Mouse (Mus musculus): ENCODE measurements around the gene Sertad1. TPM values are rescaled to one million over a fixed set of nuclear protein-coding genes. Genes with fewer than 3 reads are reported as not detected.

Gene Sertad1
- polyA plus RNA-seq, 1 experiment from 2014 or later = 34.9 TPM

DNA sequence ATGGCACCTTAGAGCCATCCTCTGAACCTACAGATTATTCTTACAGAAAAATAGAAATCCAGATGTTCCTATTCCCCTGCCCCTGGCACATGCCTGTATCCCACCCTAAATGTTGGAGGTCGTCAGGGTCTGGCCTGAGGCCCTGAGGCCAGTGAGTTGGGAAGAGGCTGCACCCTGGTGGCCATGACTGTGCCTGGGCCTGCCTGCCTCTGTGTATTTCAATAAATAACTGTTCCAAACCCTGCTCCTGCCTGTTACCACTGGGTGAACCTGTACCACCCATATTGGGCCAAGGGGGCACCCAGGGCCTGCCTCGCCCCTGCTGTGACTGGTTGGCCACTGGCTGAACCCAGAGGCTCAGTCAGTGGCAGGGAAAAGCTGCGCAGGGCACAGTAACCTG lies 44.2 kb downstream of the Sertad1 start:
- Histone ChIP-seq H3K4me3 (no peak overlapping the region), H3K27ac (no peak overlapping the region), H3K4me2 (no peak overlapping the region), H3K27me3 (no peaks in the 10 kb centered on the region), H3K36me3 (peaks cover 20% of the 10 kb centered on the region), H3K9ac (no peak overlapping the region), H3K4me1 (replicated peaks) (peaks cover 4% of the 10 kb centered on the region), H3K9me3 (replicated peaks) (no peaks in the 10 kb centered on the region)
- 81% methylated on average over 3 of the region's 3 CpGs for WGBS
- no peak for ATAC-seq (replicated peaks; ENCODE audit: insufficient number of reproducible peaks, insufficient read depth, low FRiP score, low read depth)

GRCm38 (mm10) chr7:27531707-27532106 lies 45.0 kb downstream of the Sertad1 start:
- no peak overlapping the region for H3K4me2 ChIP-seq
- H3K9ac ChIP-seq = no peak overlapping the region
- peaks cover 25% of the 10 kb centered on the region for H3K36me3 ChIP-seq
- H3K27ac ChIP-seq = no peak overlapping the region
- no peak for ATAC-seq (replicated peaks; ENCODE audit: insufficient number of reproducible peaks, insufficient read depth, low FRiP score, low read depth)
- no peaks in the 10 kb centered on the region for H3K27me3 ChIP-seq
- 87% methylated on average over 10 of the region's 10 CpGs for WGBS
- H3K4me1 ChIP-seq (replicated peaks) = no peaks in the 10 kb centered on the region
- H3K9me3 ChIP-seq (replicated peaks) = no peaks in the 10 kb centered on the region
- no peak overlapping the region for H3K4me3 ChIP-seq

DNA sequence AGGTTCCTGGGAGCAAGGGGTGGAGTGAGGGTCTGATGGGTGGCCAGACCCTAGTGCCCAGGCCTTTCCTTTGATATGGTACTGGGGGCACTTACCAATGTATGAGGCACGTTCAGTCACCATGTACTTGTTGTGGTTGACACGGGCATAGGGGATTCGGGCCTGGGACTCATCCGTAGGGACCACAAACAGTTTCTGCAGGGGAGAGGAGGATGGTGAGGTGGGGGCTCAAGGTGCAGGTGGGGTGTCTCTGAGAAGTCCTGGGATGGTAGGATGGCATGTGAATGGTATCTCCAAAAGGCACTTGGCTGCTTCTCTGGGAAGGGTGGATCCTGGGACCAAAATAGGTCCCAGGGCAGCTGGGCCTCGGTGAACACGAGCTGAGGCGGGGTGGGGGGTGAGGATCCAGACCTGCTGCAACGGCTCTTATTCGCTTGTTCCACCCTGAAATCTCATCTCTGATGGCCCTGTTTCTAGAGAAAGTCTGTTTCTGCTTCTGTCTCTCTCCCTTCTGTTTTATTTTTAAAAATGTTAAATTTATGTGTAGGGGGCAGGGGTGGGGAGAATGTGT lies 45.9 kb downstream of the Sertad1 start:
- Histone ChIP-seq H3K27me3 (no peaks in the 10 kb centered on the region), H3K4me3 (no peak overlapping the region), H3K4me2 (no peak overlapping the region), H3K4me1 (replicated peaks) (no peaks in the 10 kb centered on the region), H3K9ac (no peak overlapping the region), H3K9me3 (replicated peaks) (no peaks in the 10 kb centered on the region), H3K27ac (no peak overlapping the region), H3K36me3 (peaks cover 32% of the 10 kb centered on the region)
- no peak for ATAC-seq (replicated peaks; ENCODE audit: insufficient number of reproducible peaks, insufficient read depth, low FRiP score, low read depth)
- WGBS = 78% methylated on average over 9 of the region's 9 CpGs

GRCm38 (mm10) chr7:27535386-27535785 lies 48.7 kb downstream of the Sertad1 start:
- no peak for ATAC-seq (replicated peaks; ENCODE audit: insufficient number of reproducible peaks, insufficient read depth, low FRiP score, low read depth)
- peaks cover 33% of the 10 kb centered on the region for H3K36me3 ChIP-seq
- 53% methylated on average over 2 of the region's 2 CpGs for WGBS

DNA sequence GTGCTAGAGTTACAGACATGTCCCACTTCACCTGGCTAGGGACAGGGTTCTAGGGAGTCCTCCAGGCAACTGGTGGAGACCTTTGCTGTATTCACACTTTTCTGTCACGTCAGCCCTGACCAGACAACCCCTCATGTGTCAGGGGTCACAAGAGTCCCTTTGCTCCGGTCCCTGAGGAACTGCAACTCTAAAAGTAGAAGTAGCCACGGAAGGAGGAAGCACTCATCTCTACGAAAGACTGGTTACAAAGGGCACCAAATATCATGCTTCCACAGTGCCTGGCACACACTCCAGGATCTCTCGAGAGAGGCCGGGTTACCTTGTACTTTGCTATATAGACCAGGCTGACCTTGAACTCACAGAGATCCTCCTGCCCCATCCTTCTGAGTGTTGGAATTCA lies 49.9 kb downstream of the Sertad1 start:
- H3K9ac ChIP-seq = no peak overlapping the region
- no peak overlapping the region for H3K4me3 ChIP-seq
- no peaks in the 10 kb centered on the region for H3K9me3 ChIP-seq (replicated peaks)
- no peak for ATAC-seq (replicated peaks; ENCODE audit: insufficient number of reproducible peaks, insufficient read depth, low FRiP score, low read depth)
- H3K4me1 ChIP-seq (replicated peaks) = no peaks in the 10 kb centered on the region
- WGBS = 85% methylated on average over 6 of the region's 6 CpGs
- H3K36me3 ChIP-seq = peaks cover 33% of the 10 kb centered on the region
- no peak overlapping the region for H3K27ac ChIP-seq
- H3K27me3 ChIP-seq = no peaks in the 10 kb centered on the region
- no peak overlapping the region for H3K4me2 ChIP-seq

More at GRCm38 (mm10) chr7:27535386-27535785, 48.7 kb downstream of the Sertad1 start:
- no peak overlapping the region for H3K9ac ChIP-seq
- no peak overlapping the region for H3K27ac ChIP-seq
- H3K4me1 ChIP-seq (replicated peaks) = no peaks in the 10 kb centered on the region
- no peaks in the 10 kb centered on the region for H3K27me3 ChIP-seq
- H3K9me3 ChIP-seq (replicated peaks) = no peaks in the 10 kb centered on the region
- no peak overlapping the region for H3K4me2 ChIP-seq
- no peak overlapping the region for H3K4me3 ChIP-seq

- WGBS = 92% methylated on average over 8 of the region's 8 CpGs
- no peak for ATAC-seq (replicated peaks; ENCODE audit: insufficient number of reproducible peaks, insufficient read depth, low FRiP score, low read depth)
- Histone ChIP-seq H3K9ac (no peak overlapping the region), H3K4me3 (no peak overlapping the region), H3K36me3 (peaks cover 26% of the 10 kb centered on the region), H3K27ac (no peak overlapping the region), H3K4me1 (replicated peaks) (peaks cover 11% of the 10 kb centered on the region), H3K9me3 (replicated peaks) (no peaks in the 10 kb centered on the region), H3K4me2 (no peak overlapping the region), H3K27me3 (no peaks in the 10 kb centered on the region)
These were observed 51.3 kb downstream of the Sertad1 start for GRCm38 (mm10) chr7:27537998-27538397.

DNA sequence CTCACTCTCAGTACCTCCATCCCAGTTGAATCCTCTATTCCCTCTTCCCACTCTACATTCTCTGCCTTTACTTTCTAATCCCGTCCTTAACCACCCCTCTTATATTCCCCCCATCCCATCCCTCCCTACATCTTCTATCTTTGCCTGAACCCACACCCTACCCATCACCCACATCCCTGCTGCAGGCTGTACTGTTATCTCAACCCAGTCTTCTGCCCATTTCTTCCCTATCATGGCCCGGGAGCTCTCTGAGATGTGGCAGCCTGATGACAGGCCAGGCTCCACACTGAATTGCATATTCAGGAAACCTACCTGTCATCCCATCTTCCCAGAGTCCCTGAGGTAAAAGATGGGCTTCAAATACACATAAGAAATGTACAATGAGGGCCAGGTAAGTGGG lies 52.1 kb downstream of the Sertad1 start:
- 77% methylated on average over 2 of the region's 2 CpGs for WGBS

More for the DNA sequence above, 52.1 kb downstream of the Sertad1 start:
- H3K36me3 ChIP-seq = peaks cover 21% of the 10 kb centered on the region
- H3K27ac ChIP-seq = no peak overlapping the region
- H3K27me3 ChIP-seq = no peaks in the 10 kb centered on the region
- peaks cover 17% of the 10 kb centered on the region for H3K4me1 ChIP-seq (replicated peaks)
- H3K9ac ChIP-seq = no peak overlapping the region
- no peaks in the 10 kb centered on the region for H3K9me3 ChIP-seq (replicated peaks)
- no peak overlapping the region for H3K4me2 ChIP-seq
- no peak overlapping the region for H3K4me3 ChIP-seq
- no peak for ATAC-seq (replicated peaks; ENCODE audit: insufficient number of reproducible peaks, insufficient read depth, low FRiP score, low read depth)

Other genes starting within 250 kb of the Sertad1 start
- gene Numbl, start 228.5 kb upstream of the Sertad1 start, polyA plus RNA-seq (2015; fragmentation: Nextera tagmentation; extraction: Ambion mirVana) = 9.2 and 13.8 TPM in 2 replicates
- 61.7 and 99.9 TPM in 2 replicates for gene Ltbp4, start 149.2 kb upstream of the Sertad1 start, polyA plus RNA-seq (2015; fragmentation: Nextera tagmentation; extraction: Ambion mirVana)
- gene Shkbp1, start 130.9 kb upstream of the Sertad1 start, polyA plus RNA-seq (2015; fragmentation: Nextera tagmentation; extraction: Ambion mirVana) = 19.8 and 29.4 TPM in 2 replicates
- gene Gm20479, start 129.5 kb upstream of the Sertad1 start, polyA plus RNA-seq (2015; fragmentation: Nextera tagmentation; extraction: Ambion mirVana) = 0.34 TPM in 1 of 2 replicates, not detected in the other
- 0.11 and 0.39 TPM in 2 replicates for gene Sptbn4, start 39.2 kb upstream of the Sertad1 start, polyA plus RNA-seq (2015; fragmentation: Nextera tagmentation; extraction: Ambion mirVana)
- 51.4 and 67.5 TPM in 2 replicates for gene Blvrb, start 38.9 kb upstream of the Sertad1 start, polyA plus RNA-seq (2015; fragmentation: Nextera tagmentation; extraction: Ambion mirVana)
- gene Sertad3, start 13.1 kb upstream of the Sertad1 start, polyA plus RNA-seq (2015; fragmentation: Nextera tagmentation; extraction: Ambion mirVana) = 19.0 and 21.9 TPM in 2 replicates
- gene Prx, start 12.4 kb downstream of the Sertad1 start, polyA plus RNA-seq (2015; fragmentation: Nextera tagmentation; extraction: Ambion mirVana) = 1.7 and 3.0 TPM in 2 replicates
- gene Hipk4, start 36.4 kb downstream of the Sertad1 start, polyA plus RNA-seq (2015; fragmentation: Nextera tagmentation; extraction: Ambion mirVana) = 0.29 TPM in 2 replicates
- gene Pld3, start 66.3 kb downstream of the Sertad1 start, polyA plus RNA-seq (2015; fragmentation: Nextera tagmentation; extraction: Ambion mirVana) = 49.3 and 73.2 TPM in 2 replicates
- 36.9 and 39.1 TPM in 2 replicates for gene 2310022A10Rik, start 66.3 kb downstream of the Sertad1 start, polyA plus RNA-seq (2015; fragmentation: Nextera tagmentation; extraction: Ambion mirVana)
- 69.3 and 80.4 TPM in 2 replicates for gene Akt2, start 104.6 kb downstream of the Sertad1 start, polyA plus RNA-seq (2015; fragmentation: Nextera tagmentation; extraction: Ambion mirVana)
- gene Ttc9b, start 167.0 kb downstream of the Sertad1 start, polyA plus RNA-seq (2015; fragmentation: Nextera tagmentation; extraction: Ambion mirVana) = 0.58 TPM in 1 of 2 replicates, not detected in the other
- gene Map3k10, start 187.7 kb downstream of the Sertad1 start, polyA plus RNA-seq (2015; fragmentation: Nextera tagmentation; extraction: Ambion mirVana) = 3.7 and 4.5 TPM in 2 replicates
- 2.0 and 2.9 TPM in 2 replicates for gene Zfp607b, start 202.4 kb downstream of the Sertad1 start, polyA plus RNA-seq (2015; fragmentation: Nextera tagmentation; extraction: Ambion mirVana)
- gene Zfp60, start 244.5 kb downstream of the Sertad1 start, polyA plus RNA-seq (2015; fragmentation: Nextera tagmentation; extraction: Ambion mirVana) = 15.4 and 21.9 TPM in 2 replicates

All from heart, embryonic 15.5 days (tissue).